Mouse (Mus musculus): Measurements from ENCODE around the gene Gm884. TPM values are rescaled to one million over a fixed set of nuclear protein-coding genes. Genes with fewer than 3 reads are reported as not detected.

The Gm884 gene
- polyA plus RNA-seq, 1 experiment from 2014 or later, result not detected

- Histone ChIP-seq H3K9me3 (no peaks in the 10 kb centered on the region), H3K36me3 (replicated peaks) (no peaks in the 10 kb centered on the region), H3K4me1 (peaks cover 38% of the 10 kb centered on the region), H3K4me3 (peak within 1 kb of the TSS; percentile 54), H3K27me3 (replicated peaks; ENCODE audit: low read depth, poor library complexity, severe bottlenecking) (peaks cover 88% of the 10 kb centered on the region), H3K27ac (replicated peaks) (no peak within 1 kb of the TSS; the same call in 1 of the 2 replicates)
- DNase-seq (ENCODE audit: low spot score), result peak; percentile 42
- 2% methylated on average over 71 of the region's 71 CpGs for WGBS
Observed at GRCm38 (mm10) chr11:103649301-103649982, 28.5 kb upstream of the Gm884 start, which contains the start of gene Rprml. TSS of gene Rprml (plus strand) at chr11:103649570.

DNA sequence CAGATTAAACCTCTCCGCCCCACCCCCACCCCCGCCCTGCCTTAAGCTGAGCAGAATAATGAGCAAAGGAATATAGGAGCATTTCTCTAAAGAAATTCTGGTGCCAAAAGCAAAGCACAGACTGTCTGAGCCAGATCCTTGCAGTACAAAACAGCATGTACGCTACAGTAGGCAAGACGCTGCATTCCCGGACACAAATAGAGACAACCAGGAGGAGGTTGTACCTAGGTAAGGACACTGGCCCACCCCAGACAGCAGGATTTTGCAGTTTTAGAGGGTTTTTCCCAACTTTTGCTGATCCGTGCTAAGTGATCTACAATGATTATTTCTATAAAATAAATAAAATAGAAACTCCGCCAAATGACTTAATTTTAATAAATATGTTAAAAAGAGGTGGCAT is 27.7 kb upstream of the Gm884 start:
- H3K4me1 ChIP-seq, result peaks cover 38% of the 10 kb centered on the region
- H3K4me3 ChIP-seq, result 0 out of 2 replicates have a peak overlapping the region, but pooled peaks have one; percentile 2
- H3K27ac ChIP-seq (replicated peaks), result no peak overlapping the region
- DNase-seq (ENCODE audit: low spot score), result no peak
- peaks cover 80% of the 10 kb centered on the region for H3K27me3 ChIP-seq (replicated peaks; ENCODE audit: low read depth, poor library complexity, severe bottlenecking)
- no peaks in the 10 kb centered on the region for H3K9me3 ChIP-seq
- whole genome bisulfite sequencing, result 26% methylated on average over 7 of the region's 7 CpGs
- H3K36me3 ChIP-seq (replicated peaks), result no peaks in the 10 kb centered on the region

- WGBS, result 9% methylated on average over 11 of the region's 11 CpGs
Observed at GRCm38 (mm10) chr11:103647921-103648620, 27.1 kb upstream of the Gm884 start.

GRCm38 (mm10) chr11:103646301-103646700 is 25.4 kb upstream of the Gm884 start:
- Histone ChIP-seq H3K4me3 (no peak overlapping the region), H3K36me3 (replicated peaks) (no peaks in the 10 kb centered on the region), H3K4me1 (peaks cover 38% of the 10 kb centered on the region), H3K27me3 (replicated peaks; ENCODE audit: low read depth, poor library complexity, severe bottlenecking) (peaks cover 77% of the 10 kb centered on the region), H3K9me3 (no peaks in the 10 kb centered on the region), H3K27ac (replicated peaks) (no peak overlapping the region)
- WGBS, result 71% methylated on average over 6 of the region's 6 CpGs
- no peak for DNase-seq (ENCODE audit: low spot score)

More at GRCm38 (mm10) chr11:103647921-103648620, 27.1 kb upstream of the Gm884 start:
- Histone ChIP-seq H3K36me3 (replicated peaks) (no peaks in the 10 kb centered on the region), H3K9me3 (no peaks in the 10 kb centered on the region), H3K4me3 (peak overlapping the region; percentile 2; the same call in 1 of the 2 replicates), H3K4me1 (peaks cover 38% of the 10 kb centered on the region), H3K27me3 (replicated peaks; ENCODE audit: low read depth, poor library complexity, severe bottlenecking) (peaks cover 78% of the 10 kb centered on the region), H3K27ac (replicated peaks) (no peak overlapping the region)
- DNase-seq (ENCODE audit: low spot score), result peak; percentile 61

GRCm38 (mm10) chr11:103645731-103646130 is 24.8 kb upstream of the Gm884 start:
- Histone ChIP-seq H3K27ac (replicated peaks) (no peak overlapping the region), H3K4me3 (no peak overlapping the region), H3K36me3 (replicated peaks) (no peaks in the 10 kb centered on the region), H3K27me3 (replicated peaks; ENCODE audit: low read depth, poor library complexity, severe bottlenecking) (peaks cover 77% of the 10 kb centered on the region), H3K4me1 (peaks cover 38% of the 10 kb centered on the region), H3K9me3 (no peaks in the 10 kb centered on the region)
- no peak for DNase-seq (ENCODE audit: low spot score)
- 71% methylated on average over 8 of the region's 8 CpGs for WGBS

- Histone ChIP-seq H3K4me3 (no peak overlapping the region), H3K9me3 (no peaks in the 10 kb centered on the region), H3K36me3 (replicated peaks) (no peaks in the 10 kb centered on the region), H3K27ac (replicated peaks) (no peak overlapping the region), H3K4me1 (peaks cover 16% of the 10 kb centered on the region), H3K27me3 (replicated peaks; ENCODE audit: low read depth, poor library complexity, severe bottlenecking) (peaks cover 73% of the 10 kb centered on the region)
- no peak for DNase-seq (ENCODE audit: low spot score)
- WGBS, result 62% methylated on average over 9 of the region's 9 CpGs
Observed at GRCm38 (mm10) chr11:103643211-103643610, 22.3 kb upstream of the Gm884 start.

DNA sequence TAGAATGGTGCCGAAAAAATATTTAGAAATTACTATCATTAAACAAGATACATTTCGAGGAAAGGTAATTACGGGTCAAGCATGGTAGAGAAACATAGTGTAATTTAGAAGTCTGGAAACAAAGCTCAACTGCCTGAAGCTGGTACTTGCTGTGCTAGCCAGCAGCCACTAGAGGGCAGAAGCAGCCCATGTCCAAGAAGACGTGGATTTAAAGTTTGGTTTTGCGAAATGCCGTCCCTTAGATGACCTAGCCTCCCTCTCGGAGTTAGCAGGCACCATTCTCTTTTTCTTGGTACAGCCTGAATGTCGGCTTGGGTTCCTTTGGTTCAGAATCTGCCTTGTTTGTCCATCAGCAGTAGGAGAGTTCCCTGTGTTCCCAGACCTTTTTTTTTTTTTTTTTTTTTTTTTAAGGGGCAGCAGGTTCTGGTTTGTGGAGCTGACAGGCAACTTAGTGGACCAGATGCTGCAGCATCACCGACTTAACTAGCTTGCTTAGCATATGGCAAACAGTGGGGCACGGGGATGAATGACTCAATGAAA is 18.5 kb upstream of the Gm884 start:
- 0 out of 2 replicates have a peak overlapping the region, but pooled peaks have one; percentile 11 for H3K4me3 ChIP-seq
- 5% methylated on average over 10 of the region's 10 CpGs for WGBS
- peak; percentile 78 for DNase-seq (ENCODE audit: low spot score)

DNA sequence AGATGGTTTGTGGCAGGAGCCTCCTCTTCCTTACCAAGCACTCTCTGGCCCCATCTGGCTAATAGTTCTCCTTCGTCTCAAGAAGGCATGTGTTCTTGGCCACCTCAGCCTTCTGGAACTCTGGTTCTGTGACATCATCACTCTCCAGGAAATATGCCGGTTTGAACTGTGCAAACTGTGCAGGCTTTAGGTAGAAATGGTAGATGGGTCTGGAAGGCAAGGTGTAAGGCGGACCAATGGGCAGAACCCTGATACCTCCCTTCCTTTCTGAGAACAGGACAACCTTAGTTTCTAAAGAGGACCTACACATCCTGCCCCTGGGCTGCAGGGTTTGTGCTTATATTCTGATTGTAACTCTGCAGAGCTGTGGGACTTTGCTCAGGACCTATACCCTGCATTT is 17.9 kb upstream of the Gm884 start, which contains the start of gene Lyzl6:
Lyzl6 (minus strand) TSS at position 101 of the 400 bp plus-strand sequence.
- Histone ChIP-seq H3K36me3 (replicated peaks) (no peaks in the 10 kb centered on the region), H3K27ac (replicated peaks) (no peak within 1 kb of the TSS), H3K4me3 (0 out of 2 replicates have a peak within 1 kb of the TSS, but pooled peaks have one; percentile 11), H3K27me3 (replicated peaks; ENCODE audit: low read depth, poor library complexity, severe bottlenecking) (peaks cover 62% of the 10 kb centered on the region), H3K9me3 (no peaks in the 10 kb centered on the region), H3K4me1 (no peaks in the 10 kb centered on the region; the same call in 1 of the 2 replicates)
- WGBS, result 80% methylated on average over 3 of the region's 3 CpGs
- no peak for DNase-seq (ENCODE audit: low spot score)

More for the DNA sequence above, 18.5 kb upstream of the Gm884 start:
- Histone ChIP-seq H3K4me1 (no peaks in the 10 kb centered on the region; the same call in 1 of the 2 replicates), H3K36me3 (replicated peaks) (no peaks in the 10 kb centered on the region), H3K9me3 (no peaks in the 10 kb centered on the region), H3K27me3 (replicated peaks; ENCODE audit: low read depth, poor library complexity, severe bottlenecking) (peaks cover 62% of the 10 kb centered on the region), H3K27ac (replicated peaks) (no peak overlapping the region)

DNA sequence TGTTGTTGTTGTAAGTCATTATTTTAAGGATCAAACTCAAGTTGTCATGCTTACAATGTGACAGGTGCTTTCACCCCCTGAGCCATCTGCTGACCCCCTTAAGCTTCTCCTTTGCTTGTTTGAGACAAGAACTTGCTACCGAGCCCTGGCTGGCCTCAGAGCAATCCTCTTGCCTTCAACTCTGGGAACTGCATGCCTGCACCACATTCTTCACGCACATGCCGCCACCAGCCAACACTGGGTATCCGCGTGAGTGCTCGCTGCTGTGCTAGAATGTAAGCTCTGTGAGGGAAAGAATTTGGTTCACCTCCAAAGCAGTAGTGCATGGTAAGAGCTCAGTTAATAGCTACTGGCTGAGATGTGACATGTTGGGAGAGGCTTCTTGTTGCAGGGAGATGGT is 15.3 kb upstream of the Gm884 start:
- WGBS, result 82% methylated on average over 6 of the region's 6 CpGs

DNA sequence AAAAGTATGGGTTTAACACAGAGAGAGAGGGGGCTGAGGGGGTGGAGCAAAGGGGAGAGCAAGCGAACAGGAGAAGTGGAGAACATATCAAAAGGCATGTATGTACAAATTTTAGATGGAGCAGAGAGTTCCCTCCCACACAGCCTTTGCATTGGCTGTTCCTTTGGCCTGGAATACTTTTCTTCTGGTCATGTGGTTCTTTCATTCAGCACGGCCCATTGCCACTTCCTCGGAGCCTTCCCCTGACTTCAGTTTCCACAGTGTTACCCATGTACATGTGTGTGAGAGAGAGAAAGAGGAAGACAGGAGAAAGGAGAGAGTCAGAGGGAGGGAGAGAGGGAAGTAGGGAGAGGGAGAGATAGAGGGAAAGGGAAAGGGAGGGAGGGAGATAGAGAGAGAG is 14.5 kb upstream of the Gm884 start:
- H3K27ac ChIP-seq (replicated peaks), result no peak overlapping the region
- H3K27me3 ChIP-seq (replicated peaks; ENCODE audit: low read depth, poor library complexity, severe bottlenecking), result peaks cover 34% of the 10 kb centered on the region
- WGBS, result 85% methylated on average over 3 of the region's 3 CpGs
- no peaks in the 10 kb centered on the region for H3K4me1 ChIP-seq
- H3K4me3 ChIP-seq, result no peak overlapping the region
- H3K9me3 ChIP-seq, result no peaks in the 10 kb centered on the region
- H3K36me3 ChIP-seq (replicated peaks), result no peaks in the 10 kb centered on the region
- DNase-seq (ENCODE audit: low spot score), result no peak

More for the DNA sequence above, 15.3 kb upstream of the Gm884 start:
- H3K4me1 ChIP-seq, result no peaks in the 10 kb centered on the region
- no peak overlapping the region for H3K4me3 ChIP-seq
- no peak for DNase-seq (ENCODE audit: low spot score)
- H3K9me3 ChIP-seq, result no peaks in the 10 kb centered on the region
- no peaks in the 10 kb centered on the region for H3K36me3 ChIP-seq (replicated peaks)
- H3K27ac ChIP-seq (replicated peaks), result no peak overlapping the region
- H3K27me3 ChIP-seq (replicated peaks; ENCODE audit: low read depth, poor library complexity, severe bottlenecking), result peaks cover 41% of the 10 kb centered on the region

DNA sequence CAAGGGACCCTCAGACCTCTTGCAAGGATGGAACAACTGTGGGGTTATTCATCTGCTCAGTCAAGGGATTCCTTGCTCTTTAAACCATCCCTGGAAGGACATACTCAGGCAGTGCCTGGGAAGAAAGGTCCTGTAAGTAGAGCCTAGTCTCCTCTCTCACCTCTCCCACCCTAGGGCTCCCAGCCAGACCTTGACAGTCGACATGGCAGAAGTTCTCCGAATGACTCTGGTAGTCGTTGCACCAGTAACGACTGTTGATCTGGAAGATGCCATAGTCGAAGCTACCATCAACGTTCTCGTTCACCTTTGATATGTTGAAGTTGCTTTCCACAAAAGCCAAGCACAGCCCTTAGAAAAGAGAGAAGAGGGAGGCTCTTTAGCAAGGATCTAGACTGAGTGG is 13.9 kb upstream of the Gm884 start:
- no peaks in the 10 kb centered on the region for H3K36me3 ChIP-seq (replicated peaks)
- peaks cover 27% of the 10 kb centered on the region for H3K27me3 ChIP-seq (replicated peaks; ENCODE audit: low read depth, poor library complexity, severe bottlenecking)
- no peaks in the 10 kb centered on the region for H3K9me3 ChIP-seq
- H3K27ac ChIP-seq (replicated peaks), result no peak overlapping the region
- DNase-seq (ENCODE audit: low spot score), result no peak
- 88% methylated on average over 7 of the region's 7 CpGs for WGBS
- no peak overlapping the region for H3K4me3 ChIP-seq
- H3K4me1 ChIP-seq, result no peaks in the 10 kb centered on the region

DNA sequence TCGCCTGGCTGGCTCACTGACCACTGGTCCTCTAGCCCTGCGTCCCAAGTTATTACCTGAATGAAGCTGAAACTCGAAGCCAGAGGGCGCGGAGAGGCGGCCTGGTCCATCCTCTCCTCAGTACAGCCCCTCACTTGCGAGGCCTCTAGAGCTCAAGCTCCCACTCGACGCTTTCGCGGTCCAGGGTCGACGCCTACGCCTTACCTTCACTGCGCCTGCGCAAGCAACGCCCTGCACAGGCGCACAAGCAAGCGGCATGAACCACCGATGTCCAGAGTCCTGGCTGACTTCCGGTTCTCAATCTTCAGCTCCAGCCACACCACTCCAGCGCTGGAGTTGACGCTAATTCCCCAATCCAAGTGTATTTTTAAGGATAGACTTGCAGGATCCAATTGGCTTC is 6.5 kb upstream of the Gm884 start:
- DNase-seq (ENCODE audit: low spot score), result no peak
- no peaks in the 10 kb centered on the region for H3K9me3 ChIP-seq
- no peaks in the 10 kb centered on the region for H3K4me1 ChIP-seq
- 84% methylated on average over 23 of the region's 23 CpGs for WGBS
- no peak overlapping the region for H3K4me3 ChIP-seq
- H3K36me3 ChIP-seq (replicated peaks), result no peaks in the 10 kb centered on the region
- H3K27ac ChIP-seq (replicated peaks), result no peak overlapping the region
- no peaks in the 10 kb centered on the region for H3K27me3 ChIP-seq (replicated peaks; ENCODE audit: low read depth, poor library complexity, severe bottlenecking)
